Mouse (Mus musculus) neural tube, embryonic 13.5 days (tissue): Measurements from ENCODE around the gene Olfr1494. TPM values are rescaled to one million over a fixed set of nuclear protein-coding genes. Genes with fewer than 3 reads are reported as not detected.

Source experiments
- ATAC-seq: fragments of 200-750 bp; cut with Nextera tagmentation; 2 replicates; pipeline ENCODE4 v1.8.0; 2017; ENCODE audit warnings: low read depth, mild to moderate bottlenecking, moderate TSS enrichment, moderate library complexity
- H3K27ac ChIP-seq: fragments of 300-500 bp; sonication (generic); replicated peaks from 2 replicates; pipeline ENCODE4 v1.5.1; 2015; ENCODE audit warnings: moderate library complexity, mild to moderate bottlenecking, inconsistent platforms
- H3K27me3 ChIP-seq: fragments of 300-500 bp; sonication (generic); 2 replicates; pipeline ENCODE4 v1.6.1; 2015; ENCODE audit warnings: mild to moderate bottlenecking, inconsistent platforms
- H3K36me3 ChIP-seq: fragments of 300-500 bp; sonication (generic); 2 replicates; pipeline ENCODE4 v1.6.1; 2015; ENCODE audit warnings: mild to moderate bottlenecking, inconsistent platforms
- H3K4me1 ChIP-seq: fragments of 300-500 bp; sonication (generic); replicated peaks from 2 replicates; pipeline ENCODE4 v1.6.1; 2015; ENCODE audit warnings: inconsistent platforms
- H3K4me2 ChIP-seq: fragments of 300-500 bp; sonication (generic); 2 replicates; pipeline ENCODE4 v1.6.1; 2015; ENCODE audit warnings: inconsistent platforms, mild to moderate bottlenecking, moderate library complexity
- H3K4me3 ChIP-seq: fragments of 300-500 bp; sonication (generic); 2 replicates; pipeline ENCODE4 v1.5.1; 2015; ENCODE audit warnings: mild to moderate bottlenecking, inconsistent platforms
- H3K9ac ChIP-seq: fragments of 300-500 bp; sonication (generic); 2 replicates; pipeline ENCODE4 v1.6.1; 2015; ENCODE audit warnings: moderate library complexity, mild to moderate bottlenecking, inconsistent platforms
- H3K9me3 ChIP-seq: fragments of 300-500 bp; sonication (generic); 2 replicates; pipeline ENCODE4 v1.6.1; 2016; ENCODE audit warnings: inconsistent platforms
- WGBS: fragments of 180-500 bp; shearing (Covaris S2); methylation state at CpG from one replicate; pipeline ENCODE4 v1.1.7; 2015; 5-methylcytosine and 5-hydroxymethylcytosine counted together
- polyA plus RNA-seq: library from polyadenylated mRNA; unstranded; fragments of >200 nt; fragmentation: Nextera tagmentation; extraction: Ambion mirVana; gene quantifications from 2 replicates; pipeline ENCODE4 v1.2.1, GENCODE M21; 2015

Olfr1494 gene
- polyA plus RNA-seq = not detected in 2 replicates

- H3K4me2 ChIP-seq = no peak within 1 kb of the TSS
- ATAC-seq = no peak
- no peak within 1 kb of the TSS for H3K9ac ChIP-seq
- 91% methylated on average over 4 of the region's 4 CpGs for WGBS
- no peak within 1 kb of the TSS for H3K27ac ChIP-seq
- H3K4me3 ChIP-seq = no peak within 1 kb of the TSS
- H3K9me3 ChIP-seq = peaks cover 6% of the 10 kb centered on the region; the same call in 1 of the 2 replicates
- H3K36me3 ChIP-seq = no peaks in the 10 kb centered on the region
- H3K27me3 ChIP-seq = no peaks in the 10 kb centered on the region
- no peaks in the 10 kb centered on the region for H3K4me1 ChIP-seq
Measured at GRCm38 (mm10) chr19:13739428-13739827, at the start of gene Olfr1494. Gene Olfr1494 (plus strand): TSS chr19:13739728.

GRCm38 (mm10) chr19:13696968-13697367 is 42.6 kb upstream of the Olfr1494 start, which contains the start of gene Olfr1491:
Gene Olfr1491 (plus strand): TSS chr19:13697268.
- Histone ChIP-seq H3K4me2 (no peak within 1 kb of the TSS), H3K27me3 (no peaks in the 10 kb centered on the region), H3K4me3 (no peak within 1 kb of the TSS), H3K36me3 (no peaks in the 10 kb centered on the region), H3K4me1 (no peaks in the 10 kb centered on the region), H3K9me3 (no peaks in the 10 kb centered on the region), H3K9ac (no peak within 1 kb of the TSS), H3K27ac (no peak within 1 kb of the TSS)
- WGBS = 77% methylated on average over 3 of the region's 3 CpGs
- ATAC-seq = no peak

- no peaks in the 10 kb centered on the region for H3K4me1 ChIP-seq
- H3K9ac ChIP-seq = no peak within 1 kb of the TSS
- H3K9me3 ChIP-seq = peaks cover 10% of the 10 kb centered on the region; the same call in 1 of the 2 replicates
- H3K4me2 ChIP-seq = no peak within 1 kb of the TSS
- no peak within 1 kb of the TSS for H3K27ac ChIP-seq
- no peaks in the 10 kb centered on the region for H3K36me3 ChIP-seq
- H3K27me3 ChIP-seq = no peaks in the 10 kb centered on the region
- WGBS = 57% methylated on average over 2 of the region's 2 CpGs
- no peak within 1 kb of the TSS for H3K4me3 ChIP-seq
- ATAC-seq = no peak
Measured at GRCm38 (mm10) chr19:13722978-13723377, 16.6 kb upstream of the Olfr1494 start, which contains the start of gene Olfr1493-ps1. Gene Olfr1493-ps1 (plus strand): TSS chr19:13723278.

- no peak overlapping the region for H3K27ac ChIP-seq
- H3K4me2 ChIP-seq = no peak overlapping the region
- 83% methylated on average over 1 of the region's 1 CpGs for WGBS
- H3K27me3 ChIP-seq = no peaks in the 10 kb centered on the region
- H3K36me3 ChIP-seq = no peaks in the 10 kb centered on the region
- no peak overlapping the region for H3K9ac ChIP-seq
- no peaks in the 10 kb centered on the region for H3K4me1 ChIP-seq
- no peak overlapping the region for H3K4me3 ChIP-seq
- no peak for ATAC-seq
- H3K9me3 ChIP-seq = no peaks in the 10 kb centered on the region
Measured at GRCm38 (mm10) chr19:13749366-13749765, 9.8 kb downstream of the Olfr1494 start.

- ATAC-seq = no peak
- Histone ChIP-seq H3K4me3 (no peak within 1 kb of the TSS), H3K4me1 (no peaks in the 10 kb centered on the region), H3K9ac (no peak within 1 kb of the TSS), H3K36me3 (no peaks in the 10 kb centered on the region), H3K27me3 (no peaks in the 10 kb centered on the region), H3K4me2 (no peak within 1 kb of the TSS), H3K9me3 (no peaks in the 10 kb centered on the region), H3K27ac (no peak within 1 kb of the TSS)
- 83% methylated on average over 3 of the region's 3 CpGs for WGBS
Measured at GRCm38 (mm10) chr19:13764306-13764705, 24.8 kb downstream of the Olfr1494 start, which contains the start of gene Olfr1495. Gene Olfr1495 (plus strand): TSS chr19:13764606.

- Histone ChIP-seq H3K36me3 (no peaks in the 10 kb centered on the region), H3K9ac (no peak overlapping the region), H3K4me1 (no peaks in the 10 kb centered on the region), H3K27ac (no peak overlapping the region), H3K9me3 (no peaks in the 10 kb centered on the region), H3K27me3 (no peaks in the 10 kb centered on the region), H3K4me2 (no peak overlapping the region), H3K4me3 (no peak overlapping the region)
- ATAC-seq = no peak
- WGBS = 93% methylated on average over 9 of the region's 9 CpGs
Measured at GRCm38 (mm10) chr19:13768565-13769276, 29.2 kb downstream of the Olfr1494 start.

- Histone ChIP-seq H3K9ac (no peak within 1 kb of the TSS), H3K4me3 (no peak within 1 kb of the TSS), H3K27ac (no peak within 1 kb of the TSS), H3K27me3 (no peaks in the 10 kb centered on the region), H3K4me1 (no peaks in the 10 kb centered on the region), H3K4me2 (no peak within 1 kb of the TSS), H3K36me3 (no peaks in the 10 kb centered on the region), H3K9me3 (no peaks in the 10 kb centered on the region)
- 80% methylated on average over 1 of the region's 1 CpGs for WGBS
- no peak for ATAC-seq
Measured at GRCm38 (mm10) chr19:13777578-13777977, 38.0 kb downstream of the Olfr1494 start, which contains the start of gene Olfr1496. Gene Olfr1496 (plus strand): TSS chr19:13777878.

GRCm38 (mm10) chr19:13798102-13798501 is 58.6 kb downstream of the Olfr1494 start, which contains the start of gene Olfr1497:
Gene Olfr1497 (minus strand): TSS chr19:13798202.
- Histone ChIP-seq H3K9me3 (no peaks in the 10 kb centered on the region), H3K4me2 (no peak within 1 kb of the TSS), H3K36me3 (no peaks in the 10 kb centered on the region), H3K4me1 (no peaks in the 10 kb centered on the region), H3K4me3 (no peak within 1 kb of the TSS), H3K9ac (no peak within 1 kb of the TSS), H3K27ac (no peak within 1 kb of the TSS), H3K27me3 (no peaks in the 10 kb centered on the region)
- ATAC-seq = no peak

Other genes with a start within 250 kb of the Olfr1494 start
- gene Olfr1477, start 239.2 kb upstream of the Olfr1494 start, polyA plus RNA-seq = not detected in 2 replicates
- not detected in 2 replicates for gene Olfr1480, start 211.8 kb upstream of the Olfr1494 start, polyA plus RNA-seq
- gene Olfr1484, start 156.2 kb upstream of the Olfr1494 start, polyA plus RNA-seq = not detected in 2 replicates
- gene Olfr1487, start 122.4 kb upstream of the Olfr1494 start, polyA plus RNA-seq = not detected in 2 replicates
- not detected in 2 replicates for gene Olfr1489, start 108.1 kb upstream of the Olfr1494 start, polyA plus RNA-seq
- not detected in 2 replicates for gene Olfr1490, start 88.6 kb upstream of the Olfr1494 start, polyA plus RNA-seq
- gene Olfr1491, start 42.5 kb upstream of the Olfr1494 start, polyA plus RNA-seq = not detected in 2 replicates
- not detected in 2 replicates for gene Olfr1493-ps1, start 16.4 kb upstream of the Olfr1494 start, polyA plus RNA-seq
- not detected in 2 replicates for gene Olfr1495, start 24.9 kb downstream of the Olfr1494 start, polyA plus RNA-seq
- gene Olfr1496, start 38.1 kb downstream of the Olfr1494 start, polyA plus RNA-seq = not detected in 2 replicates
- gene Olfr1497, start 58.5 kb downstream of the Olfr1494 start, polyA plus RNA-seq = not detected in 2 replicates
- gene Olfr1499, start 79.7 kb downstream of the Olfr1494 start, polyA plus RNA-seq = not detected in 2 replicates
- not detected in 2 replicates for gene Olfr1500, start 90.8 kb downstream of the Olfr1494 start, polyA plus RNA-seq
- not detected in 2 replicates for gene Olfr1501, start 111.0 kb downstream of the Olfr1494 start, polyA plus RNA-seq
- not detected in 2 replicates for gene Olfr1502, start 122.1 kb downstream of the Olfr1494 start, polyA plus RNA-seq
- not detected in 2 replicates for gene Olfr1504, start 158.2 kb downstream of the Olfr1494 start, polyA plus RNA-seq
- not detected in 2 replicates for gene Olfr1505, start 173.8 kb downstream of the Olfr1494 start, polyA plus RNA-seq